Mouse (Mus musculus): ENCODE measurements around the gene Col8a1. TPM values are rescaled to one million over a fixed set of nuclear protein-coding genes. Genes with fewer than 3 reads are reported as not detected.

The Col8a1 gene
- polyA plus RNA-seq, 1 experiment from 2014 or later: 1.1 TPM

- no peaks in the 10 kb centered on the region for H3K36me3 ChIP-seq (ENCODE audit: control insufficient read depth, insufficient read depth, low read length)
- DNase-seq (ENCODE audit: low spot score, missing footprints) (no peak), ATAC-seq (ENCODE audit: low FRiP score) (no peak)
- H3K4me2 ChIP-seq: no peak overlapping the region
- no peak overlapping the region for H3K9ac ChIP-seq (ENCODE audit: low read length)
- H3K9me3 ChIP-seq (ENCODE audit: control insufficient read depth, low read length): no peaks in the 10 kb centered on the region
- H3K4me1 ChIP-seq (ENCODE audit: control insufficient read depth, insufficient read depth, low read length): no peaks in the 10 kb centered on the region
- no peak overlapping the region for H3K27ac ChIP-seq (ENCODE audit: low read depth, low read length)
- WGBS: 93% methylated on average over 5 of the region's 5 CpGs
- no peak overlapping the region for H3K4me3 ChIP-seq (ENCODE audit: low read depth, low read length)
- no peaks in the 10 kb centered on the region for H3K27me3 ChIP-seq (ENCODE audit: control insufficient read depth, insufficient read depth, low read length)
Measured at GRCm38 (mm10) chr16:57698733-57699132, 55.8 kb downstream of the Col8a1 start.

GRCm38 (mm10) chr16:57694694-57695093 is 59.8 kb downstream of the Col8a1 start:
- no peak for DNase-seq (ENCODE audit: low spot score, missing footprints)
- no peak overlapping the region for H3K4me2 ChIP-seq
- 19% methylated on average over 1 of the region's 1 CpGs for WGBS
- H3K27ac ChIP-seq (ENCODE audit: low read depth, low read length): no peak overlapping the region
- ATAC-seq (ENCODE audit: low FRiP score): peak; percentile 62; the same call in 1 of the 2 replicates
- no peaks in the 10 kb centered on the region for H3K4me1 ChIP-seq (ENCODE audit: control insufficient read depth, insufficient read depth, low read length)
- H3K36me3 ChIP-seq (ENCODE audit: control insufficient read depth, insufficient read depth, low read length): no peaks in the 10 kb centered on the region
- no peak overlapping the region for H3K9ac ChIP-seq (ENCODE audit: low read length)
- H3K4me3 ChIP-seq (ENCODE audit: low read depth, low read length): no peak overlapping the region
- no peaks in the 10 kb centered on the region for H3K9me3 ChIP-seq (ENCODE audit: control insufficient read depth, low read length)
- H3K27me3 ChIP-seq (ENCODE audit: control insufficient read depth, insufficient read depth, low read length): no peaks in the 10 kb centered on the region

- no peaks in the 10 kb centered on the region for H3K27me3 ChIP-seq (ENCODE audit: control insufficient read depth, insufficient read depth, low read length)
- no peaks in the 10 kb centered on the region for H3K4me1 ChIP-seq (ENCODE audit: control insufficient read depth, insufficient read depth, low read length)
- no peak for ATAC-seq (ENCODE audit: low FRiP score)
- WGBS: 88% methylated on average over 2 of the region's 2 CpGs
- H3K36me3 ChIP-seq (ENCODE audit: control insufficient read depth, insufficient read depth, low read length): no peaks in the 10 kb centered on the region
- H3K9me3 ChIP-seq (ENCODE audit: control insufficient read depth, low read length): no peaks in the 10 kb centered on the region
- DNase-seq (ENCODE audit: low spot score, missing footprints): no peak
- no peak overlapping the region for H3K9ac ChIP-seq (ENCODE audit: low read length)
- H3K4me3 ChIP-seq (ENCODE audit: low read depth, low read length): no peak overlapping the region
- H3K27ac ChIP-seq (ENCODE audit: low read depth, low read length): no peak overlapping the region
- no peak overlapping the region for H3K4me2 ChIP-seq
Measured at GRCm38 (mm10) chr16:57693906-57694522, 60.5 kb downstream of the Col8a1 start.

GRCm38 (mm10) chr16:57685790-57686399 is 68.6 kb downstream of the Col8a1 start:
- Histone ChIP-seq H3K36me3 (ENCODE audit: control insufficient read depth, insufficient read depth, low read length) (no peaks in the 10 kb centered on the region), H3K4me2 (no peak overlapping the region), H3K4me3 (ENCODE audit: low read depth, low read length) (no peak overlapping the region), H3K27ac (ENCODE audit: low read depth, low read length) (no peak overlapping the region), H3K27me3 (ENCODE audit: control insufficient read depth, insufficient read depth, low read length) (no peaks in the 10 kb centered on the region), H3K9ac (ENCODE audit: low read length) (no peak overlapping the region), H3K4me1 (ENCODE audit: control insufficient read depth, insufficient read depth, low read length) (no peaks in the 10 kb centered on the region), H3K9me3 (ENCODE audit: control insufficient read depth, low read length) (no peaks in the 10 kb centered on the region)
- ATAC-seq (ENCODE audit: low FRiP score): peak; percentile 50; the same call in 1 of the 2 replicates
- DNase-seq (ENCODE audit: low spot score, missing footprints): no peak
- 47% methylated on average over 5 of the region's 5 CpGs for WGBS

GRCm38 (mm10) chr16:57672251-57672650 is 82.3 kb downstream of the Col8a1 start:
- no peak overlapping the region for H3K4me2 ChIP-seq
- no peak overlapping the region for H3K9ac ChIP-seq (ENCODE audit: low read length)
- no peak overlapping the region for H3K4me3 ChIP-seq (ENCODE audit: low read depth, low read length)
- no peak for ATAC-seq (ENCODE audit: low FRiP score)
- H3K36me3 ChIP-seq (ENCODE audit: control insufficient read depth, insufficient read depth, low read length): no peaks in the 10 kb centered on the region
- H3K9me3 ChIP-seq (ENCODE audit: control insufficient read depth, low read length): no peaks in the 10 kb centered on the region
- H3K4me1 ChIP-seq (ENCODE audit: control insufficient read depth, insufficient read depth, low read length): no peaks in the 10 kb centered on the region
- no peak for DNase-seq (ENCODE audit: low spot score, missing footprints)
- H3K27me3 ChIP-seq (ENCODE audit: control insufficient read depth, insufficient read depth, low read length): no peaks in the 10 kb centered on the region
- 80% methylated on average over 2 of the region's 2 CpGs for WGBS
- no peak overlapping the region for H3K27ac ChIP-seq (ENCODE audit: low read depth, low read length)

GRCm38 (mm10) chr16:57671637-57672036 is 82.9 kb downstream of the Col8a1 start:
- H3K4me2 ChIP-seq: no peak overlapping the region
- no peaks in the 10 kb centered on the region for H3K4me1 ChIP-seq (ENCODE audit: control insufficient read depth, insufficient read depth, low read length)
- no peaks in the 10 kb centered on the region for H3K27me3 ChIP-seq (ENCODE audit: control insufficient read depth, insufficient read depth, low read length)
- 83% methylated on average over 2 of the region's 2 CpGs for WGBS
- no peak overlapping the region for H3K27ac ChIP-seq (ENCODE audit: low read depth, low read length)
- H3K4me3 ChIP-seq (ENCODE audit: low read depth, low read length): no peak overlapping the region
- no peak overlapping the region for H3K9ac ChIP-seq (ENCODE audit: low read length)
- ATAC-seq (ENCODE audit: low FRiP score) (no peak), DNase-seq (ENCODE audit: low spot score, missing footprints) (no peak)
- H3K9me3 ChIP-seq (ENCODE audit: control insufficient read depth, low read length): no peaks in the 10 kb centered on the region
- no peaks in the 10 kb centered on the region for H3K36me3 ChIP-seq (ENCODE audit: control insufficient read depth, insufficient read depth, low read length)

- Histone ChIP-seq H3K27ac (ENCODE audit: low read depth, low read length) (no peak overlapping the region), H3K4me1 (ENCODE audit: control insufficient read depth, insufficient read depth, low read length) (no peaks in the 10 kb centered on the region), H3K27me3 (ENCODE audit: control insufficient read depth, insufficient read depth, low read length) (no peaks in the 10 kb centered on the region), H3K9ac (ENCODE audit: low read length) (no peak overlapping the region), H3K4me2 (no peak overlapping the region), H3K4me3 (ENCODE audit: low read depth, low read length) (no peak overlapping the region), H3K9me3 (ENCODE audit: control insufficient read depth, low read length) (no peaks in the 10 kb centered on the region), H3K36me3 (ENCODE audit: control insufficient read depth, insufficient read depth, low read length) (no peaks in the 10 kb centered on the region)
- 22% methylated on average over 3 of the region's 3 CpGs for WGBS
- DNase-seq (ENCODE audit: low spot score, missing footprints): peak; percentile 91
- peak; percentile 70; the same call in 1 of the 2 replicates for ATAC-seq (ENCODE audit: low FRiP score)
Measured at GRCm38 (mm10) chr16:57669348-57669747, 85.2 kb downstream of the Col8a1 start.

- ATAC-seq (ENCODE audit: low FRiP score) (no peak), DNase-seq (ENCODE audit: low spot score, missing footprints) (no peak)
- Histone ChIP-seq H3K4me2 (no peak overlapping the region), H3K9me3 (ENCODE audit: control insufficient read depth, low read length) (no peaks in the 10 kb centered on the region), H3K36me3 (ENCODE audit: control insufficient read depth, insufficient read depth, low read length) (no peaks in the 10 kb centered on the region), H3K4me3 (ENCODE audit: low read depth, low read length) (no peak overlapping the region), H3K27ac (ENCODE audit: low read depth, low read length) (no peak overlapping the region), H3K4me1 (ENCODE audit: control insufficient read depth, insufficient read depth, low read length) (no peaks in the 10 kb centered on the region), H3K27me3 (ENCODE audit: control insufficient read depth, insufficient read depth, low read length) (no peaks in the 10 kb centered on the region), H3K9ac (ENCODE audit: low read length) (no peak overlapping the region)
- 84% methylated on average over 3 of the region's 3 CpGs for WGBS
Measured at GRCm38 (mm10) chr16:57662661-57663060, 91.9 kb downstream of the Col8a1 start.

- Histone ChIP-seq H3K27me3 (ENCODE audit: control insufficient read depth, insufficient read depth, low read length) (no peaks in the 10 kb centered on the region), H3K4me2 (no peak overlapping the region), H3K27ac (ENCODE audit: low read depth, low read length) (no peak overlapping the region), H3K9me3 (ENCODE audit: control insufficient read depth, low read length) (no peaks in the 10 kb centered on the region), H3K9ac (ENCODE audit: low read length) (no peak overlapping the region), H3K4me1 (ENCODE audit: control insufficient read depth, insufficient read depth, low read length) (no peaks in the 10 kb centered on the region), H3K4me3 (ENCODE audit: low read depth, low read length) (no peak overlapping the region), H3K36me3 (ENCODE audit: control insufficient read depth, insufficient read depth, low read length) (no peaks in the 10 kb centered on the region)
- ATAC-seq (ENCODE audit: low FRiP score) (no peak), DNase-seq (ENCODE audit: low spot score, missing footprints) (no peak)
- WGBS: 82% methylated on average over 2 of the region's 2 CpGs
Measured at GRCm38 (mm10) chr16:57649888-57650287, 104.6 kb downstream of the Col8a1 start.

Data from midbrain, embryonic 11.5 days (tissue).